Mouse (Mus musculus): Measurements from ENCODE around the gene Trem2.
"Not testable (repeated sequence)": the region's sequence is repeated elsewhere in the genome, so short reads cannot be mapped to it uniquely, and the experiment has no call there.

The Trem2 gene

GRCm38 (mm10) chr17:48346231-48346630, at the start of gene Trem2:
Gene Trem2, plus strand, starts transcription at chr17:48346401.
- DNase-seq = peak; percentile 79

- no peak for DNase-seq
Measured at GRCm38 (mm10) chr17:48299203-48299602, 47.0 kb upstream of the Trem2 start, which contains the start of gene Treml2. Gene Treml2, plus strand, starts transcription at chr17:48299498.

DNA sequence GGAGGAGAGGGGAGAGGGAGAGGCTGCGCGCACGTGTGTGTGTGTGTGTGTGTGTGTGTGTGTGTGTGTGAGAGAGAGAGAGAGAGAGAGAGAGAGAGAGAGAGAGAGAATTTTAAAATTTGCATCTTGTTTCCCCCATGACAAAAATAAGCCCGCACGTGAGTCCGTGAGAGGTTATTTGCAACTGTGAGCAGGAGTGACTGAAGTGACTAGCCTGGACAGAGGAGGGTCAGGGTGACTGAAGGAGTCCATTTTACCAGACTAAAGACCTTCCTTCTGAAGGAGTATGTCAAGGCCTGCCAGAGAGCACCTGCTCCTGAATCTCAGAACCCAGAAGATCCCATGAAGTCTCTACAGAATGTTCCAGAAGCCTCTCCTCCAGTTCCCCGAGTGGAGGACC, 46.4 kb upstream of the Trem2 start:
- DNase-seq = no peak

DNA sequence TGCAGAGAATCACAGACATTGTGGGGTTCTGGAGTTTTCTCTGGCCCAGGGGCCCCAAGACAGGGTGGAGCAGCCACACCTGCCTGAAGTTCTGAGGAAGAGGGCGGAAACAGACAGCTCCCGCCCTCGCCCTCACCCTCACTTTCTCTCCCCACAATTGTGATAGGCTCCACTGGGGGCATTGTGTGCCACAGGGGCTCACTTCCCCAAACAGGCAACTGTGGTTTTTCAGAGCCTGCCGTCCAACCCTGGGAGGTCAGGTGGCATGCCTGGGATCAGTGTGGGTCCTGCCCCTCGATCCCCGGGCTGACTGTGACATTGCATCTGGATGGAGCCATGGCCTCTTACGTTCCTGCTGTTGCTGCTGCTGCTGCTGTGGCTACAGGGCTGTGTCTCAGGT, 46.0 kb upstream of the Trem2 start:
- peak; percentile 27 for DNase-seq

DNA sequence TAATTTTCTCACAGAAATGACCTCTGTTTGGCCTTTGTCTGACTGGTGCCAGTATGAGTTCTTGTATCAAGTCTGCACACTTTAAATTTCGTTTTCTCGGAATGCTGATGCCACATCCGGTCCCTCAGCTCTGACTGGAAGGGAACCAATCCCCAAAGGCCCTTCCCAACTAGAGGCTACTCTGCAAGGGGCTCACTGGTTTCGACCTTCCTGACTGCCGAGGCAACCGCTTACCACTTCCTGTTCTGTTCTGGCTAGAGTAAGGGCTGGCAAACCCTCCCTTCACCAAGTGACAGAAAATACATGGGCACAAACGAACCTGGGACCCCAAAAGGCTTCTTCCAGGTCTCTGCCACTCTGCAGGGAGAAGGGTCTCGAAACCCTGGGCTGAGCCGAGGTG, 45.3 kb upstream of the Trem2 start:
- peak; percentile 40 for DNase-seq

DNA sequence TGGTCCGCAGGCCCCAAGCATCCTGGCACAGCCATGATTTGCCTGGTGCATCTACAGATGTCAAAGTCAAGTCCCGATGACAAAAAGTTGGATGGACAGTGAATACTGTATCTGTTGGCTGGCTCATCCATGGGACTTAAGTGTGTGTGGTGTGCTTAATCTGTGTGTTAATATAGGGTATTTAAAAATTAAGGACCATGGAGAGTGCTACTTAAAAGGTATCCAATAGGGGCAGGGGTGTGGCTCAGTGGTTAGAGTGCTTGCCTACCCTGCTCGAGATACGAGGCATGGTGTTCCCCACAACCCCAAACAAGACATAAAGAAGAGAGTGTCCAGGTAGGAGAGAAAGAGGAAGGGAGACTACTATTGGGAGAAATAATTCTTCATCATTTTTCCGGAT, 44.4 kb upstream of the Trem2 start:
- DNase-seq = no peak

DNA sequence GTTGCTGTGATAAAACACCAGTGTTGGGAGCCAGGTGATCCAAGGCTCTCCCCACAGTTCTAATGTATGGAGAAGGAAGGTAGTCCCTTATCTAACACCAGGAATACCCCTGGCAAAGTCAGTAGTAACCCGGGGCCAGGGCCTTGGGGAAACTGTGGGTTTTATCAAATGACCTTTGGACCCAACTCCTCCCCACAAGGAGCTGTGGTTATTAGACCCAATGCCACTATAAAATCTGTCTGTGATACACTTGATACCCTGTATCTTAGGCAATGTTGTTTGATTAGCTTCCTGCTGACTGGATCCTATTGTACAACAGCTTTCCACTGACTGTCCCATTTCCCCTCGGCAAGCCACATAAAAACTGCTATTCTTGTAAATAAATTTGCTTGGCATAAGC, 34.1 kb upstream of the Trem2 start:
- no peak for DNase-seq

- DNase-seq = not testable (repeated sequence)
Measured at GRCm38 (mm10) chr17:48315905-48316579, 30.2 kb upstream of the Trem2 start, which contains the start of gene B430306N03Rik. Gene B430306N03Rik, plus strand, starts transcription at chr17:48316141.

- DNase-seq = no peak
Measured at GRCm38 (mm10) chr17:48318686-48319085, 27.5 kb upstream of the Trem2 start.

- DNase-seq = no peak
Measured at GRCm38 (mm10) chr17:48321279-48321678, 24.9 kb upstream of the Trem2 start.

DNA sequence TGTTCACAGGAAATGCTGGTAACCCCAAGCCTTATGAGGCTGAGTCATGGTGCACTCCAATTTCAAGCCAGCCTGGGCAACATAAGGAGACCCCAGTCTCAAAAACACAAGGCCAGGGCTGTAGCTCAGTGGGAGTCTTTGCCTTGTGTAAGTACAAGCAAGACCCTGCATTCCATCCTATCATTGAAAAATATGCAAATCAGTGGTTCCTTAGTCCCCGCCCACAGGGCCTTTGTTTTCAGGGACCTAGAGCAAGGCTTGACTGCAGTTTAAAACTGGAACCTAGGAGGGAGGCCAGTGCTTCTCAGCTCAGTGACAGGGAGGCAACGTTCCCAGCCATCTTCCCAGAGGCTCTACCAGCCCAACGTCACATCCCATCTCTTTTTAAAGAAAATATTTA, 23.0 kb upstream of the Trem2 start:
- no peak for DNase-seq

DNA sequence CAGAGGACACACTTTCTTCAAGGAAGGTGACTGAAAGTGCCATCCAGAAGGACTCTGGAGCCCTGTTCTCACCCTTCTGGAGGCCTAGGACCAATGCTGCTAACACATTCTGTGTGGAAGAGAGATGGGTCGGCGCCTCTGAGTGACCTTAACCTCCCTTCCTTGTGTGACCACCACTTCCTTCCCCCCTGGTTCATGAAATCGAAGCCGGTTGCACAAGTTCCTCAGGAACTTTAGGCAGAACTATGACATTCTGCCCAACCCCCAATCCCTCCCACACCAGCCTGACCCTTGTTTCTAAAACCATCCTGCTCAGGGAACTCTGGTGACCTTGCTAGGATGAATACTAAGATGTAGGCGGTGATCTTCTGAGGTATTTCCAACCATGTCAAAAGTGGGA, 21.9 kb upstream of the Trem2 start:
- DNase-seq = peak; percentile 47

GRCm38 (mm10) chr17:48325093-48325492, 21.1 kb upstream of the Trem2 start:
- DNase-seq = no peak

DNA sequence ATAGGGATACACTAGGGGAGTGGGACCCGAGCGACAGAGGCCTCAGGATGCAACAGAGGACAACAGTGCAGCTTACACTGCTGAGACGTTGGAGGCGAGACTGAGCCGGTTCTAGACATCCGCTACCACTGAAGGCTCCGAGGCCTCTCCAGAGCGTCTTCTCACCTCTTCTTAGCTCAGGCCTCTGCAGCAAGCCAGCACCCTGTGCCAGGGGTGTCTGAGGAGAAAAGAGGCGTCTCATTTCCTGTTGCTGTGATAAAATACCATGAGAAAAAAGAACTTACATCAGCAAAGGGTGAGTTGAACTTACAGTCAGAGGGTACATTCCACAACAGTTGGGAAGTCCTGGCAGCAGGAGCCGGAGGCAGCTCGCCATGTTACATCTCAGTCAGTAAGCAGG, 20.6 kb upstream of the Trem2 start:
- no peak for DNase-seq

DNA sequence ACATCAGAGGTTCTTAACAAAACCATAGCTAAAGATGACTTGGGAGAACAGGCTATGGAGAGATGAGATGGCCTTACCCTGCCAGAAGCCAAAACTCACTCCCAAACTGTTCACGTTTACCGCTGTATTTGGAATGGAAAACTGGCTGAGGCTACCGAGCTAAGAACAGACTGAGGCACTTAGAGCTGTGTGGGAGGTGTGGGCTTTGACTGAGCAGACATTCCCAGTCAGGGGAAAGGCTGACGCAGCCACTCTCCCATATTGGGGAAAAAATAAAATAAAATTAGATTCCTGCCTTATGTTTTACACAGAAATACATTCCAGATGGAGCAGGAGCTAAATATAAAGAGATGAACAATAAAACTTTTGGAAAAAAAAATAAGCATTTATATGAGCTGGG, 19.5 kb upstream of the Trem2 start:
- DNase-seq = peak; percentile 86

- DNase-seq = no peak
Measured at GRCm38 (mm10) chr17:48332524-48332923, 13.7 kb upstream of the Trem2 start.

GRCm38 (mm10) chr17:48334186-48334585, 12.0 kb upstream of the Trem2 start:
- DNase-seq = no peak

DNA sequence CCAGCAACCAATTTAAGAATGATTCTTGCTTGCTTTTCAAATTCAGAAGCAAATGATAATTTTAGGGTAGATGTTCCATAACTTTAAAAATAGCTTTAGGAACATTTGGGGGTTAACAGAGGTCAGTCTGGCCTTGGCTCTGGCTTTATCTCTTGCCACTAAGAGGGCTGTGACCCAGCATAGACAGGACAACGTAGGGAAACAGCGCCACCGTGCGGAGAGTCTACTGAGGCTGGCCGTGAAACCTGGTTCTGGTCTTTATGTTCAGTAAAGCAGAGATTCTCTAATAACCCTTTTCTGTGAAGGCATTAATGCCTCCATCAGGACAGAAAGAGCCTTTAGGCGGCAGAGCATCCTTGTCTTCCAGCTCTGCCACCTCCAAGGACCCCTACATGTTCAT, 9.3 kb upstream of the Trem2 start:
- peak; percentile 66 for DNase-seq

DNA sequence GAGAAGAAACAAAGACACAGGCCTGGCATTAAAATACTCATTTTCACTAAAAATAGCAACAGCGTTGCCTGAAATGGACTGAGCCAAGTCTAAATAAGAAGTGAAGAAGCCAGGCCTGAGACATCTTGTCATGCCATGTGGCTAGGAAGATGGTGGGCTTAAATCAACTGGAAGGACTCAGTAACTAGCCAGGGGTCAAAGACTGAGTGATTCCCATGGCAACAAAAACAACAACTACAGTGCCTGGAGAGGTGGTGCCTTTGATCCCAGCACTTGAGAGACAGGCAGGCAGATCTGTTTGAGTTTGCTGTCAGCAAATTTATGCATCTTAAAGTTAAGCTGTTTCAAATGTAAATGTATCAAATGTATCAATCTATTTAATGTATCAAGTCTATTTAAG, 5.9 kb upstream of the Trem2 start:
- DNase-seq = no peak

DNA sequence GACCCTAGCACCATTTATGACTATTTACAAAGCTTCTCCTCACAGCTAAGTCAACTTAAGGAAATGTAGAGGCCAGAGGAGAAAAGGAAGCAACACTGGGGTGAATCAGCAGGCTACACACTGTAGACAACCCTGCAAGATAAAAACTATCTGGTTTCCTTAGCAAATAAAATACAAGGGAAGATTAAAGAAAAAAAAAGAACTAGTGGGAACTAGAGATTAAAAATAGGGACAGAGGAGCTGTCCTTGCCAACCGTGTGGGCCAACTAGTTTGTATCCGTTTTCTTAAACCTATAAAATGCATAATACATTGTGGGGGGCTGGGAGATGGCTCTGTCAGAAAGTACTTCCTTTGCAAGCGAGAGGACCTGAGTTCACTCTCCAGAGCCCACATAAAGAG, 4.3 kb upstream of the Trem2 start:
- no peak for DNase-seq

GRCm38 (mm10) chr17:48343065-48343464, 3.1 kb upstream of the Trem2 start:
- no peak for DNase-seq

DNA sequence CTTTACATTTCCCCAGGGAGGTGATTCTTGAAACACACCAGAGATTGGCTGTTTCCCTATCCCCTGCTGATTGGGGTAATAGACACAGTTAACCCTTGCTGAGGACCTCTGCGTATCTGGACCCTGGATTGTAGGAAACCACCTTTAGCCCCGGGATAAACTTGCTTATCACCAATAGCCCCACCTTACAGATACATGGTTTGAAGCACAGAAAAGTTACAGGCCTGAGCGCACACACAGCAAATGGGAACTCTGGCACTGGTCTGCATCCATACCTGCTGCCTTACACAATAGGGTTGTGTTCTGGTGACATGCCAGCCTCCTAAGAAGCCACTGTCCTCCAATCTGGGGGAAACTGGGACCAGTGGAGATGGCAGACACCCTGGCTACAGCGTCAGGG, 377 bp upstream of the Trem2 start:
- no peak for DNase-seq

DNA sequence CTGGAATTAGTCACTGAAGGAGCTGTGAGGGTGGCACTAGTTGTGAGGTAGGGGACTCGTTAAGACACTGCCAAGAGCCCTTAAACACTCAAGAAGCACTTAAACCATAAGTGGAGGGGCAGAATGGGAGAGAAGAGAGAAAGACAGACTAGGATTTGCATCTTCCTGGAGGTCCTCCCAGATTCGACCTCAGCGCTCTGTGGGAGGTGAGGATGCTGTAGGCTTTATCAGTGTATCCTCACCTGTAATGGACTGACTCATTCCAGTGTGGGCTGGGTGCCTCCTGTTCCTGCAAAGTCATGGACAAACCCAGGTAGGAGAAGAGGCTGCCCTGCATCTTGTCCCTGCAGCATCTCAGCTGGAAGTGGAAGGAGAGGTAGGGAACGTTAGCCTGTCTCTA, 633 bp downstream of the Trem2 start:
- DNase-seq = peak; percentile 18

- peak; percentile 20 for DNase-seq
Measured at GRCm38 (mm10) chr17:48347287-48347686, 1.1 kb downstream of the Trem2 start.

DNA sequence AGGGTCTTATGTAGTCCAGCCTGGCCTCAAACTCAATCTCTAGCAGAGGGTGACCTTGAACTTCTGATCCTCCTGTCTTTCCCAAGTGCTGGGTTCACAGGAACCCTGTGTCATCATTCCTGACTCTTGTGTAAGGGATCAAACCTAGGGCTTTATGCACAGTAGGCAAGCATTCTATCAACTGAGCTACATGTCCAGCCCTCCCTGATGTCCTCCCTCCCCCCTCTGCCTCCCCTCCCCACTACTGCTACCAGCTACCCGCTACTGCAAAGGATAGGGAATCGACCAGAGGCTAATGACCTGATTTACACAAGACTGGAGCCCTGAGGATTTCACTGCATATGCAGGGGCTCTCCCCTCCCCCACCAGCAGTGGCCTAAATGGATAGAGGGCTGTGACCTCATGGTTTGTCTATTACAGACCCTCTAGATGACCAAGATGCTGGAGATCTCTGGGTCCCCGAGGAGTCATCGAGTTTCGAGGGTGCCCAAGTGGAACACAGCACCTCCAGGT, 4.5 kb downstream of the Trem2 start:
- DNase-seq = no peak

All from layer of hippocampus, adult 9-11 months (tissue).